Mouse (Mus musculus) inflammation-experienced regulatory T-cells, adult 6 months (primary cell): Measurements from ENCODE around the gene Matn1. TPM values are rescaled to one million over a fixed set of nuclear protein-coding genes. Genes with fewer than 3 reads are reported as not detected.

Experiments
- ATAC-seq: one replicate; pipeline ENCODE4 v1.8.0; 2017
- polyA plus RNA-seq, 3 experiments: library from polyadenylated mRNA; unstranded; fragments of 100-300 nt; shearing (Covaris generic); gene quantifications; one replicate each; pipeline ENCODE4 v1.2.1; 2017

The Matn1 gene
- polyA plus RNA-seq, 3 experiments from 2014 or later = not detected

DNA sequence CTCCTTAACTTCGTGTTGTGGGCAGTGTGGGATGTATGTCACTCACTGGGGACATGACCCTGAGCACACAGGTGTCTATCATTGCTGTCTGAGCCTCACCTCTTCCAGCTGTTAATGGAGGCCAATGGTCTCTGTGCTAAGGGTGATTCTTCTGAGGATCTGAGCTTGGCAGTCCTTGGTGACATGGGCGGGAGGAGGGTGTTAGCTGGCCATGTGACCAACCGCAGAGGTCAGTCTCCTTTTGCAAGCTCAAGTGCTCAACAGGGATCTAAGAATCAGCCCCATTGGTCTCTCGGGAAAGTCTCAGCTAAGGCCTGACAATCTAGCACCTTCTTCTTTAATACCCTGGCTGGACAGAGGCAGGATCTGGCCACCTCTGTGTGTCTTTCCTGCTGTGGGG, 26.6 kb upstream of the Matn1 start:
- no peak for ATAC-seq

DNA sequence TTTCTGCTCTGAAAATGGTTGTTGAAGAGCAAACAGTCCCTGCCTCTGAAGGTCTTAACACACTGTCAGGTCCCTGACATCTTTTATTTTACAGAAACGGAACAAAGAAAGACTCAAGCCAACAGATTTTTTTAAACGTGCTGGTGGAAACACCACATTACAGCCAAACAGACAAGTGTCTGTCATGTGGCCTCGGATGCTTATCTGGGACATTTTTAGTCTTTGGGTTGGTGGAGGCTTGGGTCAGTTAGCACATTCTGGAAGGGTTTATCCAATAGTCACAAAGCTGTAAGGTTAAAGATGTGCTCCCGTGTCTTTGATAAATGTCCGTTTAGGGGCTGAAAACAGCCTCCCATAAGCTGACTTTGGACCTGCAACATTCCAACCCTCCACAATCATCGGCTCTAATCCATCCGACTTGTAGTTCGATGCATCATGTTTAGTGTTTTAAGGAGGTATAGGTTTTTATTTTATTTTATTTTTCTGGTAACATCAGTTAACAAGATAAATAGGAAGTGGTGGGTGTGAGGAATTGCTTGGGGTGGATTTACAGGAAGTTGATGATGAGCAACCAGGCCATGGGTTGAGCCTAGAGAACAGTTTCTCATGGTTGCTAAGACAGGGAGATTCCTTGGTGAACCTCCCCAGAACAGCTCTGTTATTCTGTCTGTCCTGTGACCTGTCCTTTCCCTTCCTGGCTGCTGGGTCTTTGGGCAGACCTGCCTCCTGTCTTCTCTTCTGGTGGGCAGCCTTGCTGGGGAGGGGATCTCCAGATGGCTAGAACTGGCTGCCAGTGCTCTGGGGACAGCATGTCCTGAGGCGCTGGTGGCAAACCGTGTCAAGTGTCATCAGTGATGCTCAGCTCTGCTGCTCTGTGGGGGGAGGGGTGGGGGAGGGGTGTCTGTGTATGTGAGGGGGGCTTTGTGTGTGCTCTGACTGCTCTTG, 25.1 kb upstream of the Matn1 start:
- ATAC-seq = peak; percentile 41

GRCm38 (mm10) chr4:130919750-130920356, 24.3 kb upstream of the Matn1 start:
- no peak for ATAC-seq

DNA sequence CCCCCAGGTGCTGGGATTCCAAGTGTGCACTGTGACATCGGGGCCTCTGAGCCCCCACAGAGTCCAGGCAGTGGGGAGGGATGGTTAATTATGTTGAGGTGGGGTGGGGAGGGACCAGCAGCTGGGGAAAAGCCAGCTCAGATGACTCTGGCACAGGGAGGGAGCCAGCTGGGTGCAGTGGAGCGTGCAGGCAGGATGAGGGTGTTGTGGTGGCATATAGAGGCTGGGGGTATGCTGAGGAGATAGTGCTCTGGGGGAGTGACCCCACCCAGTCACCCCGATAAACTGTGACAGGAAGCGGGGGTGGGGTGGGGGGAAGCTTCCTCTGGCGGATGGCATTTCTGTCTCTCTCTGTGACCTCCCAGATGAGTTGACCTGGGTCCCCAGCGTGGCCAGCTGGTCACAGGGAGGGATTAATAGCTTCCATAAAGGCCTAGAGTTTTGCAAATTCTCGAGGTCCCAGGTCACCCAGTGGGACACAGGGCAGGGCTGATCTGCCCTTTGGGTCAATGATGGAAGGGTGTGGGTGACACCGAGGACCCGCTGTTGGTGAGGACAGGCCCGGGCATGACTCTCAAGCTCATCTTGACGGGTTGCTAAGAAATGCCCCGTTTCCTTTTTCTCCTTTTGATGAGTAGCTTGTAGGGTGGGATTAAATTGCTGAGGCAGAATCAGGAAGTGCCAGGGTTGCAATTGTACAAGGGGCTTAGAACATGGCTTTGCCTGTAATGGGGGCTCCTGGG, 23.1 kb upstream of the Matn1 start:
- ATAC-seq = peak; percentile 73

DNA sequence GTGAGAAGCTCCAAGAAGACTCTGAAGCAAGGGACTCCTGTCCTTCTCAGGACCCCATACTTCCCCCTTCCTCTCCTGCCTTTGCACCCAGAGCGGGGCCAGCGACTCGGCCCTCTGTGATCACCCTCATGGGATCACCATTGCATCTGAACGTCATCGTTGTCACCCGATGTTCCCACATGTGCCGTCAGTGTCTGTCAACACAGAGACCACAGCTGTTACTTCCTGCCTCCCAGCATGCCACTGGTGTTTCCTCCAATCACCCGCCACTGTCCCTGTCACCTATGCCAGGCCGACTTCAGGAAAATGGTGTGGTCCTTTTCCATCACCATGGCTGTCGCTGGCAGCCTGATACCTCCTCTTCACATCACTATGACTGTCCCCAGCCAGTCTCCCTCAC, 22.2 kb upstream of the Matn1 start:
- ATAC-seq = peak; percentile 35

- ATAC-seq = no peak
Observed at GRCm38 (mm10) chr4:130926274-130926673, 17.9 kb upstream of the Matn1 start.

DNA sequence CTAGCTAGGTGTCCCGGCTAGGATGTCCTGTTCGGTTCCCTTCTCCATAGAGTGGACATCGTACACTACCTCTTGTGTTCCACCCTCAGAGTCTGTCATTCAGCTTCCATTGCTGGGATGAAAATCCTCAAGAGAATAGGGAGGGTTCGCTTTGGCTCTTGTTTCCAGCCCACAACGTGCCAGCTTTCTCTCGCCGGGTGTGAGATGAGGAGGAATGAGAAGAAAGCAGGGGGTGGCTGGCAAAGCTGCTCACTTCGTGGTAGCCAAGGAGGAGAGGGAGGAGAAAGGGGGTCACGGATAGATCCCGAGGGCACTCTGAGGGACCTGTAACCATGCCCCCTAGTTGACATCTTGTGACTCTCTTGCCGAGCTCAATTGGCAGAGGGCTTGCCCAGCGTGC, 16.4 kb upstream of the Matn1 start:
- ATAC-seq = no peak

GRCm38 (mm10) chr4:130942644-130943043, 1.5 kb upstream of the Matn1 start:
- no peak for ATAC-seq

- ATAC-seq = no peak
Observed at GRCm38 (mm10) chr4:130944779-130945178, 594 bp downstream of the Matn1 start.

- ATAC-seq = peak; percentile 43
Observed at GRCm38 (mm10) chr4:130947094-130947647, 3.0 kb downstream of the Matn1 start.

DNA sequence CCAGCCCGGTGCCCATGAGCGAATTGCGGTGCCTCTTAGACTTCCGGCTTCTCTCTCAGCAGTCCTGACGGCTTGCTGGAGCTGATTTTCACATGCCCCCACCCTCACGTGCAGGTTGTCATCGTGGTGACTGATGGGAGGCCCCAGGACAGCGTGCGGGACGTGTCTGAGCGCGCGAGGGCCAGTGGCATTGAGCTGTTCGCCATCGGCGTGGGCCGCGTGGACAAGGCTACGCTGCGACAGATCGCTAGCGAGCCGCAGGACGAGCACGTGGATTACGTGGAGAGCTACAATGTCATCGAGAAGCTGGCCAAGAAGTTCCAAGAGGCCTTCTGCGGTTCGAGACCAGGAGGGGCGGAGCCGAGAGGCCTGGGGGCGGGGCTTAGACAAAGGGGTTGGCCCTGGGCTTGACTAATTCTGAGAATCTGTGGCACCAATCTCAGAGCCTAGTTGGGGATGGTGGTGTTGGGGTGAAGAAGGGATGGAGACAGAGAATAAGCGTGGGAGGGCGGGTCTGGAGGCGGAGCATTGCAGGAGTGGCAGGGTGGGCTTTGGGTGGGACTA, 5.7 kb downstream of the Matn1 start:
- ATAC-seq = no peak

DNA sequence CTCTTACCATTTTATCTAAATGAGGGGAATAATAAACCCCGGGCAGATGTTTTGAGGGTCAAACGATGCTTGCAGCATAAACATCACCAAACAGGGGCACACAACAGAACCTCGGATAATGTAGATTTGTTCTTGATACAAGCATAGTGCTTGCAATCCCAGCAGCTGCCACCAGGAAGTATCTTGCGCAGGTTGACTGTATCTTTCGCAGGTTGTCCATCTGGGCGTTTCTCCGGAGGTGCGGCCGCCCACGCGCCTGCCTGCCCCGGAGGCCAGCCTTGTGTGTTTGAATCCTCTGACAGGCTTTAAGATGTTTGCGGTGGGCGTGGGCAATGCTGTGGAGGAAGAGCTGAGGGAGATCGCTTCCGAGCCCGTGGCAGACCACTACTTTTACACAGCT, 8.3 kb downstream of the Matn1 start:
- peak; percentile 63 for ATAC-seq

DNA sequence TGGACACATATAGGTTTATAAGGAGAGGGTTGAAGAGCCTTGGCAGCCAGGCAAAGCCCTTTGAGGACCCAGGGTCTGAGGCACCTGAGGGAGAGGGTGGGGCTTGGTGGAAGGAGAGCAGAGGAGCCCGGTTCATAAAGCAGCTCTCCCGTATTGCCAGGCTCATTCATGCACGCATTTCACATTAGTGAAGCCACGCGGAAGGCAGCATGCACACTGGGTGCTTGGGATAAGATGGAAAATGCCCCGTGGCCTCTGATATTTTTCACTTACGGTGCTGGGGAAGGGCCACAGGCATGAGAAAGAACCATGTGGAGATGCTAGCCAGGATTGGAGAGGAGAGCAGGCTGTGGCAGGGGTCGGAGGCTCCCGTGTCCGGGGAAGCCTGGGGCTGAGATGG, 13.0 kb downstream of the Matn1 start:
- no peak for ATAC-seq

DNA sequence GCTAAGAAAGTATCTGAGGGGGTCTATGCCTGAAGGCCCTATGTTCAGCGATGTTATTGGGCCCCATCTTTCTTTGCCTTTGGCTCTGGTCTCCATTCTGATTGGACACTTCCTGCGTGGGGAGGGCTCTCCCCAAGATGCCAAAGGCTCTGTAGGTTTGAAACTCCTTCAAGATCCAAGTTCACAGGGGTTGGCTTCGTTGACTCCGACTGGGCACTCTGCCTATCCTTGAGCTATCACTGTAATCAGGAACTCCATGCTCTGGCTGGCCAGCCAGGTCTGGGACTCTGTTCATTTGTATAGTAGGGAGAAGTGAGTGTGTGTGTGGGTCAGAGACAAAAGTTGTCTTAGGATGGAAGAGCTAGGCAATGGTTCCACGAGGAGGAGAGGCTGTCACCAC, 14.6 kb downstream of the Matn1 start:
- ATAC-seq = no peak

DNA sequence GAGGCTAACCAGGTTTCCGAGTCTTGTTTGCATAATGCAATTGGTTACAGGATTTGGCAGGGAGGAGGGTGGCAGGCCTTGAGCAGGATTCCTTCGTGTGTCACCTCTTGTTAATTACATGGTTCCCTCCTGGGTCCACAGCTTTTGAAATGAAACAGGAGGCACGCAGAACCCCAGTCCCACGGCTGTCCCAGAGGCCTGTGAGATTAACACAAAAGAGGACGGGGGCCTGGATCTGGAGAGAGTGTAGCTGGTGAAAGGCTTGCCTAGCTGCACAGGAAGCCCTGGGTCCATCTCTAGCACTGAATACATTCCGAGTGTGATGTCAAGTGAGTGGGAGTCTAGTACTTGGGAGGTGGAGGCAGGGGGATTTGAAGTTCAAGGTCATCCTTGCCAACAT, 15.5 kb downstream of the Matn1 start:
- no peak for ATAC-seq

GRCm38 (mm10) chr4:130960118-130960734, 16.0 kb downstream of the Matn1 start:
- peak; percentile 52 for ATAC-seq

DNA sequence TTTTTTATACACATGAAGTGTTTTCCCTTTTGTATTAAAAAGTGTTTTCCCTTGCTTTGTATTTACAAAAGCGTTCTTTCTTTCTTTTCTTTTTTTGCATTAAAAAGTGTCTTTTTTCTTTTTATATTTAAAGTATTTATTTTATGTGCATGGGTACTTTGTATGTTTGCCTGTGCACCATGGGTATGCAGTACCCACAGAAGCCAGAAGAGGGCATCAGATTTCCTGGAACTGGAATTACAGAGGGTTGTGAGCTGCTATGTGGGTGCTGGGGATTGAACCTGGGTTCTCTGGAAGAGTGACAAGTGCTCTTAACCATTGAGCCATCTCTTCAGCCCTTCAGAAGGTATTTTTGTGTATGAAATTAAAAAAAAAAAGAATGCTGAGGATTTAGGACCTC, 27.1 kb downstream of the Matn1 start:
- no peak for ATAC-seq

DNA sequence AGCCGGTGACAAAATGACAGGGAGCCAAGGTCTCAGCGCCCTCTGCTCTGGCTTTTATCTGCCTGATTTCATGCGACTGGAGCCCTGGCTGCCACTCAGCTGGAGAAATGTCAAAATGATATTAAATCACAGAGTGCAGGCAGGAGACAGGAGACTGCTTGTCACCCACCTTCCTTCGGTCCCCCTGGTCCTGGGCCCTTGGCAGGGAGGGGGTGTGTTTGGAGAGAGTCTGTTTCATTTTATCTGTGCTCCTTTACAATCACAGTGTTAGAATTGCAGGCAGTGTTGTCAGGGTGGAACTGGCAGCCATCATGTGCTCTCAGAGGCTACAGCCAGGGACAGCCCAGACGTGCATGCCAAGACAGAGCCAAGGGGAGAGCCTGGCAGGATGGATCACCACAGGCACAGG, 28.2 kb downstream of the Matn1 start:
- no peak for ATAC-seq

DNA sequence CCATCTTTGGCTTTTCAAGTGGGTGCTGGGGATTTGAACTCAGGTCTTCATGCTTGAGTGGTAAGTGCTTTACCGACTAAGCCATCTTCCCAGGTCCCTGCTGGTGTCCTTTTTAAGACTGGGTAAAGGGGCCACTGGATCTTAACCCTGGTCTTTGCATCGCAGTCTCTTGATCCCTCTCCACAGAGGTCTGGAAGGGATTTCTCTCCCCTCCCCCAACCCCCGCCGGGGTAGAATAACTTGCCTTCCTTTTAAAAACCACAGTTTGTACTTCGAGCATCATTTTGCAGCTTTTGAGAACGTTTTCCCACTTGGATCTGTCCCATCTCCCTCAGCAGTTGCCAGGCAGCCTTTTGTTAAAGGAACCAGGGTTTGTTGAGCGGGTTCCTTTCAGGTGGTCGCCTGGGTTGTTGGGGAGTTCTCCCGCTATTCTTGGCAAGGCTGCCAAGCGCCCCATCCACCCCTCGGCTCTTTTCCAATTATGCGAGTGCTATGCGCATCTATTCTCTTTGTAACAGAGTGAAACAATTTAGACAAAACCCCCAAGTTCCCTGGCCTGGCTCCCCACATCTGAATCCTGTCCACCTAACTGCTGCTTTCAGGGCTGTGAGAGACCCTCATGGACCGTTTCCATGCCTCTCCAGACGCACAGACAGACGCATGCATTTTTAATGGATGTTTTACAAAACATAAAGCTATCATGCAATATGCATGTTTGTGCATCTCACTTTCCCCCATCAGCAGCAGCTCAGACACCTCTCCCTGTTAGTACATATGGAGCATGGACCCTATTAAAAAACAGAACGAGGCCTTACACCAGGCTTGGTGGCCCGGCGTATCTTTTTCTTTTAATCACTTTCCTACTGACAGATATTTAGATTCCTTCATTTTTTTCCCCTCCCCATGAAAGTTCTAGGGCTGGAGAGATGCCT, 29.4 kb downstream of the Matn1 start:
- no peak for ATAC-seq

DNA sequence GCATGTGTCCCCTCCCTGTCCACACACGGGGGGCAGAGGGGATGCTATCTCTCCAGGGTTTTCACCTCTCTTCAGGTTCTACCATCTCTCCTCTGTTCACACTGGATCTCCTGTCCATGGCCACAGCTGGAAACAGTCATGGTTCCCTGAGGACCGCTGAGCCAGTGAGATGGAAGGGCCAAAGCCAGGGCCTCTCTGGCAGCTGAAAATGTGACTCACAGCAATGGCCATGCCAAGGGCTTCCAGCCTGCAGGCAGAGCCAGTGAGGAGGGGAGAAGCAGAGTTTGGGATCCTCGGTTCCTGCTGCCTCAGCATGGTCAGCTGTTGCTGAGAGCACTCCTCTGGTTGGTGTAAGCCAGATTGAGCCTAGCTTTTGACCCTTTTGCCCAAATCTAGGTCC, 34.8 kb downstream of the Matn1 start:
- ATAC-seq = no peak
